1 mouse cellular context compared by ENCODE assay signal in genomic region chr11:84823484-84823897, GRCm38 (mm10).
A peak's percentile ranks its signal among the peaks of the same experiment; 100 is the strongest.
TF ChIP-seq lines count a peak whose summit lies in the region.

No protein-coding gene starts in this region.

TF ChIP-seq in MEL, 35 proteins besides CTCF, POLR2A, EP300 and RAD21 (continued from another document):
- TF ChIP-seq MAZ (IDR thresholded peaks at IDR 0.05; ENCODE audit: low read depth, low read length) (peak; percentile 100; the same call in 1 of the 2 replicates), GATA1 (IDR thresholded peaks at IDR 0.05; ENCODE audit: low read depth, low read length) (peak; percentile 99), POLR2AphosphoS2 (IDR thresholded peaks at IDR 0.05; ENCODE audit: low read length) (peak; percentile 76; the same call in 1 of the 2 replicates), ZKSCAN1 (IDR thresholded peaks at IDR 0.05; ENCODE audit: low read depth, low read length) (peak; percentile 57; the same call in 1 of the 2 replicates), ZNF384 (IDR thresholded peaks at IDR 0.05; ENCODE audit: low read depth, low read length) (no peak; the same call in 1 of the 2 replicates), ELF1 (IDR thresholded peaks at IDR 0.05; ENCODE audit: low read depth, low read length) (no peak; the same call in 1 of the 2 replicates), MXI1 (IDR thresholded peaks at IDR 0.05; ENCODE audit: low read depth, low read length) (peak; percentile 82; the same call in 1 of the 2 replicates), RCOR1 (IDR thresholded peaks at IDR 0.05; ENCODE audit: low read depth, low read length) (peak; percentile 91), USF1 (IDR thresholded peaks at IDR 0.05; ENCODE audit: low read depth, low read length) (peak; percentile 50), MYC (IDR thresholded peaks at IDR 0.05; ENCODE audit: low read depth, low read length) (no peak; the same call in 1 of the 2 replicates), CHD2 (IDR thresholded peaks at IDR 0.05; ENCODE audit: low read length) (peak; percentile 63), NRF1 (IDR thresholded peaks at IDR 0.05; ENCODE audit: insufficient read depth, low read depth, low read length, poor library complexity, severe bottlenecking) (0 out of 2 replicates have a peak, but pooled peaks have one; percentile 7), TCF12 (IDR thresholded peaks at IDR 0.05; ENCODE audit: low read depth, low read length) (peak; percentile 99), CHD1 (IDR thresholded peaks at IDR 0.05; ENCODE audit: low read depth, low read length) (no peak), MYB (IDR thresholded peaks at IDR 0.05; ENCODE audit: low read depth, low read length) (0 out of 2 replicates have a peak, but pooled peaks have one; percentile 45), ZMIZ1 (IDR thresholded peaks at IDR 0.05; ENCODE audit: low read depth, low read length) (peak; percentile 80), USF2 (IDR thresholded peaks at IDR 0.05; ENCODE audit: borderline replicate concordance in 1 of 2, insufficient read depth in 1 of 2, low read depth in 1 of 2, low read length in 2 of 2) (no peak), SMC3 (IDR thresholded peaks at IDR 0.05; ENCODE audit: low read depth, low read length) (no peak)
